Mouse (Mus musculus): ENCODE results near the gene Mrpl38.

DNA sequence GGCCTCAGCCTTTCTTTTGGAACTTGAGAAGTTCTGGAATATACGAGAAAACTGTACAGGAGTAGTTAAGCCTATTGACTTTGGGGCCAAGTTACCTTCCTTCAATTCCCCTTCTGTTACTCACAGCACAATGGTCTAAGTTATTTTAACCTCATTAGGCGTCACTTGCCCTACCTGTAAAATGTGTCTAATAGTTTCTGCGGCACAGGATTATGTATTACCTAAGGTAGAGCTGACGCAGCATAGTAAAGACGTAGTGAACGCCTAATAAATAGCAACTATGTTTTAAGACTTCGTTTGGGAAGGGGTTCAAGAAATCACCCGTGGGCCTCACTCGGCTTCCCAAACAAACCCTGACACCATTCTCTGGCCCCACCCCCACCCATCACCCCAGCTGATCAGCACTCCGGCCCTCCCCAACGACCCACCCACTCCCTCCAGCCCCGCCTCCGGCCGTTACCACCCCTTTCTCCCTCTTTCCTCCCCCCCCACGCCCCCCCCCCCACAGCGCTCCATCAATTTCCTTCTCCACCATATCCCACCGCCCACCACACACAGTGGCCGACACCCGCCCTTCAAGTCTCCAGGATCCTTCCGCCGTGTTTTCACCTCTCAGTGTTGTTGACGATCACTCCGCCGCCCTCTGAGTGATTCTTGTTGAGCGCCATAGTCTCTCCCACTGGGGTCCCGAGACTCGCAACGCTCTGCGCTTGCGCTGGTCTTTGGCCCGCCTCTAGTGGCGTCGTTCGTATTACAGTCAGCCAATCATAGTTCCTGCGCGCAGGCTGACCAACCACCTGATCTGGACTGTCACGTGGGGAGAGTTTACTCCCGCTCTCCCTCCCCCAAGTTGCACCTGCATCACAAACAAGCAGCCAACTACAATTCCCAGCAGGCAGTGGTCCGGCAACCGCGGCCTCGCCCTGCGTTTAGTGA, 52.1 kb downstream of the Mrpl38 start, which contains the start of gene Wbp2:
- TF ChIP-seq CTCF (IDR thresholded peaks at IDR 0.05): peak; percentile 48
- no peak for TF ChIP-seq EP300 (IDR thresholded peaks at IDR 0.05)
